Mouse (Mus musculus): ENCODE data around the gene Gm8257. TPM values are rescaled to one million over a fixed set of nuclear protein-coding genes. Genes with fewer than 3 reads are reported as not detected.

Gm8257 gene
- polyA plus RNA-seq (2014; fragmentation: Illumina TruSeq; extraction: RNeasy Lipid Tissue Mini Kit (QIAGEN cat#74804); ENCODE audit: low read depth, low replicate concordance) = not detected

GRCm38 (mm10) chr14:44706356-44706755 is at the start of gene Gm8257:
TSS of gene Gm8257 (minus strand) at chr14:44706456.

GRCm38 (mm10) chr14:44750240-44750639 is 44.0 kb upstream of the Gm8257 start, which contains the start of gene Gm8267:
TSS of gene Gm8267 (minus strand) at chr14:44750340.

GRCm38 (mm10) chr14:44627737-44628136 is 78.5 kb downstream of the Gm8257 start, which contains the start of gene Gm5624:
TSS of gene Gm5624 (minus strand) at chr14:44627938.

Other genes starting within 250 kb of the Gm8257 start
- not detected for gene BC061237, start 214.0 kb downstream of the Gm8257 start, polyA plus RNA-seq (2014; fragmentation: Illumina TruSeq; extraction: RNeasy Lipid Tissue Mini Kit (QIAGEN cat#74804); ENCODE audit: low read depth, low replicate concordance)
- not detected for gene Gm17093, start 188.2 kb downstream of the Gm8257 start, polyA plus RNA-seq (2014; fragmentation: Illumina TruSeq; extraction: RNeasy Lipid Tissue Mini Kit (QIAGEN cat#74804); ENCODE audit: low read depth, low replicate concordance)
- gene Gm8247, start 123.3 kb downstream of the Gm8257 start, polyA plus RNA-seq (2014; fragmentation: Illumina TruSeq; extraction: RNeasy Lipid Tissue Mini Kit (QIAGEN cat#74804); ENCODE audit: low read depth, low replicate concordance) = not detected
- gene Gm5624, start 78.5 kb downstream of the Gm8257 start, polyA plus RNA-seq (2014; fragmentation: Illumina TruSeq; extraction: RNeasy Lipid Tissue Mini Kit (QIAGEN cat#74804); ENCODE audit: low read depth, low replicate concordance) = not detected
- gene Gm8267, start 43.9 kb upstream of the Gm8257 start, polyA plus RNA-seq (2014; fragmentation: Illumina TruSeq; extraction: RNeasy Lipid Tissue Mini Kit (QIAGEN cat#74804); ENCODE audit: low read depth, low replicate concordance) = not detected
- gene Ptgdr, start 152.9 kb upstream of the Gm8257 start, polyA plus RNA-seq (2014; fragmentation: Illumina TruSeq; extraction: RNeasy Lipid Tissue Mini Kit (QIAGEN cat#74804); ENCODE audit: low read depth, low replicate concordance) = not detected